Mouse (Mus musculus) monocyte, adult 59 days (primary cell): Measurements from ENCODE around the gene Duxbl2. TPM values are rescaled to one million over a fixed set of nuclear protein-coding genes. Genes with fewer than 3 reads are reported as not detected.

Source experiments
- total RNA-seq, 2 experiments: library from RNA; stranded (reverse); gene quantifications; one replicate each; pipeline ENCODE4 v1.2.4; 2023

Gene Duxbl2
- total RNA-seq = not detected

GRCm38 (mm10) chr14:26118150-26118549 is at the start of gene Duxbl2:
Gene Duxbl2, plus strand, starts transcription at chr14:26118349.

GRCm38 (mm10) chr14:26081216-26081615 is 36.9 kb upstream of the Duxbl2 start, which contains the start of gene Cphx2:
Gene Cphx2, plus strand, starts transcription at chr14:26081516.

GRCm38 (mm10) chr14:26081997-26082396 is 36.2 kb upstream of the Duxbl2 start, which contains the start of gene Cphx3:
Gene Cphx3, plus strand, starts transcription at chr14:26082297.

Other genes with a start within 250 kb of the Duxbl2 start
- not detected for gene Plac9a, start 215.2 kb upstream of the Duxbl2 start, total RNA-seq
- gene Tmem254a, start 190.7 kb upstream of the Duxbl2 start, total RNA-seq = 1 to 10 TPM in 1 of 2 experiments, under 1 TPM in 1; 0.55 to 1.2 TPM
- gene Cphx1, start 180.0 kb upstream of the Duxbl2 start, total RNA-seq = not detected
- gene Duxbl1, start 139.8 kb upstream of the Duxbl2 start, total RNA-seq = not detected
- under 1 TPM in 1 of 2 experiments, not detected in 1; 0.47 TPM for gene Gm9780, start 75.6 kb upstream of the Duxbl2 start, total RNA-seq
- 10 to 100 TPM in 1 of 2 experiments, 1 to 10 TPM in 1; 1.5 to 11.5 TPM for gene Tmem254c, start 51.0 kb upstream of the Duxbl2 start, total RNA-seq
- gene Cphx2, start 36.8 kb upstream of the Duxbl2 start, total RNA-seq = not detected
- not detected for gene Cphx3, start 36.1 kb upstream of the Duxbl2 start, total RNA-seq
- gene Plac9b, start 64.1 kb downstream of the Duxbl2 start, total RNA-seq = not detected
- gene Tmem254b, start 88.7 kb downstream of the Duxbl2 start, total RNA-seq = 10 to 100 TPM in 1 of 2 experiments, 1 to 10 TPM in 1; 4.8 to 12.2 TPM
- gene Duxbl3, start 139.6 kb downstream of the Duxbl2 start, total RNA-seq = not detected